Mouse (Mus musculus) embryonic fibroblast, embryonic 13.5 days (primary cell): ENCODE results near the gene Cenpl.

Experiments used
- CTCF ChIP-seq: IDR thresholded peaks from 2 replicates; pipeline ENCODE4 v1.5.1; 2011; ENCODE audit warnings: mild to moderate bottlenecking, control low read depth, low read length, moderate library complexity, borderline replicate concordance; ENCODE audit not compliant: insufficient read depth
- POLR2A ChIP-seq: IDR thresholded peaks from 2 replicates; pipeline ENCODE4 v1.6.1; 2011; ENCODE audit warnings: low read depth, mild to moderate bottlenecking, control low read depth, low read length, moderate library complexity

DNA sequence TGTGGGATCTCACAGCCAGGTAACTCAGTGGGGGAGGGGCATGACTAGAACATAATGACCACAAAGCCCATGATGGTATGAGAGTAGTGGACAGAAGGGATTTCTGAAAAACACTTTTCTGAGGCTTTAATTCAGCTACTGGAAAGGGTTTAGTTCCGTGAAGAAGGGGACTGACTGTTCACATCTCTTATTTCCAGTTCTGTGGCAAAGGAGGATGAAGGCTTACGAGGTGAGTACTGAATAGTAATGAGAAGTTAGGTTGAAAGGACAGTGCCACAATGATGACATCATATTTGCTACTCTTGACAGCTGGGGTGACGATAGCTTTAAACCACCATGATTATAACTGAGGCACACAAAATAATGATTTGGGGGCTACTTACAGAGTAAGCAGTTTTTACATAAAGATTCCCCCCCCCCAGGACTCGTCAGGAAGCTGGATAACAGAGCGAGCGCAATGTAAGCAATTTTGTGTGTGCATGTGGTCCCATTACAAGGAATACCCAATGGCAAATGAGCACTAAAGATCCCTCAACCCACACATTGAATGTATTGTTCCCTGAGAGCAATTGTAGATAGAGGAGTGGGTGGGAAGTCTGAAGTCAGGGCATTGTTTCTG lies 34.6 kb upstream of the Cenpl start:
- TF ChIP-seq POLR2A (peak; percentile 54), CTCF (no peak)
